Mouse (Mus musculus): ENCODE results near the gene Lrmp. TPM values are rescaled to one million over a fixed set of nuclear protein-coding genes. Genes with fewer than 3 reads are reported as not detected.

Gene Lrmp
- polyA plus RNA-seq, 1 experiment, result 120 TPM

DNA sequence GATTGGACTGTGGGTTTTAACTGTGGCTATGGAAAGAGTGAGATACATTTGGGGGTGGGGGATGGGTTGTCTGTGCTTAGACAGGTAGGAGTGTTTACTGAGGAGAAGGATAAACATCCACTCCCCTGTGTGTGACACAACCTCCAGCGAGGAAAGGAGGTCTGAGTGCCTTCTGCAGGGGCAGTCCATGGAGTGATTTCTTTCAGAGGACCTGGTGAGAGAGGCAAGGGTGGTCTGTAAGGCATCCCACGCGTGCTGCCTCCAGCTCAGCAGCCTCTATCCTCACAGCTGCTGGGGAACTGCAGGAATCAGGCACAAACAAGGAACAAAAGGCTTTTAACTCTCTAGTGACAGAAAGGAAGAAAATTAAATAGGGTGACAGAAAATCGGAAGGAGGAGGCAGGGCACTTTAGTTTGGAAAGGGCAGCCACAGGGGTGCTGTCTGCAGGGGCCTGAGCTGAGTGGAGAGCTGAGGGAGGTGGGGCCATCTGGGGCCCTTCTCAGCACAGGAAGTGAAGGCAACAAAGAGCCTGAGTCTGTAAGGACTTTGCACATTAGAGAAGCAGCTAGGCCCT, 732 bp downstream of the Lrmp start:
- Histone ChIP-seq H3K4me1 (ENCODE audit: control insufficient read depth, insufficient read depth, insufficient read length) (peaks cover 4% of the 10 kb centered on the region; the same call in 1 of the 2 replicates), H3K27ac (ENCODE audit: insufficient read depth, low read length) (peak overlapping the region; percentile 65), H3K36me3 (ENCODE audit: control insufficient read depth, insufficient read depth, low read length) (no peaks in the 10 kb centered on the region), H3K27me3 (ENCODE audit: control insufficient read depth, insufficient read depth, low read length) (no peaks in the 10 kb centered on the region), H3K4me3 (ENCODE audit: extremely low read depth, insufficient read depth, insufficient read length) (no peak overlapping the region)
- DNase-seq (ENCODE audit: low read depth in 1 of 2, low spot score in 2 of 2), result no peak
- TF ChIP-seq POLR2A (IDR thresholded peaks at IDR 0.05; ENCODE audit: low read depth, low read length) (no peak), CTCF (IDR thresholded peaks at IDR 0.05; ENCODE audit: extremely low read depth, insufficient read depth, insufficient read length, insufficient replicate concordance) (no peak)
- WGBS, result 68% methylated on average over 4 of the region's 4 CpGs

- 86% methylated on average over 2 of the region's 2 CpGs for WGBS
- no peak overlapping the region; the same call in 1 of the 2 replicates for H3K27ac ChIP-seq (ENCODE audit: insufficient read depth, low read length)
- H3K4me1 ChIP-seq (ENCODE audit: control insufficient read depth, insufficient read depth, insufficient read length), result peaks cover 4% of the 10 kb centered on the region; the same call in 1 of the 2 replicates
- no peak overlapping the region for H3K4me3 ChIP-seq (ENCODE audit: extremely low read depth, insufficient read depth, insufficient read length)
- H3K36me3 ChIP-seq (ENCODE audit: control insufficient read depth, insufficient read depth, low read length), result no peaks in the 10 kb centered on the region; the same call in 1 of the 2 replicates
- no peaks in the 10 kb centered on the region for H3K27me3 ChIP-seq (ENCODE audit: control insufficient read depth, insufficient read depth, low read length)
- no peak for DNase-seq (ENCODE audit: low read depth in 1 of 2, low spot score in 2 of 2)
- TF ChIP-seq CTCF (IDR thresholded peaks at IDR 0.05; ENCODE audit: extremely low read depth, insufficient read depth, insufficient read length, insufficient replicate concordance), result no peak
- no peak for TF ChIP-seq POLR2A (IDR thresholded peaks at IDR 0.05; ENCODE audit: low read depth, low read length)
These were observed 4.6 kb downstream of the Lrmp start for GRCm38 (mm10) chr6:145120086-145120485.

DNA sequence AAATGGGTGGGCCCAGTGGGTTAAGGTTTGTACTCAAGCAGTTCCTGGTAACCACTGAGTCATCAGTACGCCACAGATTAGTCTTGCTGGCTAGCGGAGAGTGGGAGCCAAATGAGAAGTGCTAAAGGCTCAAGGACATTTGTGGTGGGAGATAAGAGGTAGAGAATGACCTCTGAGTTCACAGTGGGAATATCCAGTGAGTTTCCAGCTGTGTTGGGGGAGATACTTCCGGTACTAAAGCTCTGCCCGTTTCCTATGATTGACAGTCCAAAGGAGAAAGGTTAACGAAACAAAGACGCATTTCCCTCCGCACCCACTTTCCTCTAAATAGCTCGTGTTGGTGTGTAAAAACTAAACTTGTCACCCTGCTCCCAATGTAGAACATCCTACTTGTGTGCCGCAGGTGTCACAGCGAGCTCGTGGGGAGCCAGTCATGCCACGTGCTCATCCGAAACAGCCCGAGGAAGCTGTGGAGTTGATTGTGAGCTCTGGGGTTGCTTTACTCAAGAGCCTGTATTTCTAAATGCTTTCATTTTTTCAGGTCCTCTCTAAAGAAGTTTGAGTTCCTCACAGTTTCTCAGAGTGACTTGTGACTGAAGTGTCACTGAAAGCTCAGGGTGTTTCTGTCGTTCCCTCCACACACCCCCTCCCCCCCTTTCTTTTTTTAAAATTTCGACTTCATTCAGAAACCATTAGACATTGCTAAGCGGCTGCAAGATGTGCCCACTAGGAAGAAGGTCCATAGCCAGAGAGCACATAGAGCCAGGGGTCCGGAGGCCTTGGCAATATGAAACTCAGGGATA, 5.5 kb downstream of the Lrmp start:
- TF ChIP-seq POLR2A (IDR thresholded peaks at IDR 0.05; ENCODE audit: low read depth, low read length) (no peak; the same call in 1 of the 2 replicates), CTCF (IDR thresholded peaks at IDR 0.05; ENCODE audit: extremely low read depth, insufficient read depth, insufficient read length, insufficient replicate concordance) (no peak)
- Histone ChIP-seq H3K4me3 (ENCODE audit: extremely low read depth, insufficient read depth, insufficient read length) (peak overlapping the region; percentile 80), H3K4me1 (ENCODE audit: control insufficient read depth, insufficient read depth, insufficient read length) (peaks cover 11% of the 10 kb centered on the region), H3K36me3 (ENCODE audit: control insufficient read depth, insufficient read depth, low read length) (peaks cover 2% of the 10 kb centered on the region), H3K27me3 (ENCODE audit: control insufficient read depth, insufficient read depth, low read length) (no peaks in the 10 kb centered on the region), H3K27ac (ENCODE audit: insufficient read depth, low read length) (peak overlapping the region; percentile 95)
- DNase-seq (ENCODE audit: low read depth in 1 of 2, low spot score in 2 of 2), result peak in 1 of 2 experiments; percentile 36
- 3% methylated on average over 18 of the region's 18 CpGs for WGBS

- DNase-seq (ENCODE audit: low read depth in 1 of 2, low spot score in 2 of 2), result peak; percentile 62 to 81
- TF ChIP-seq CTCF (IDR thresholded peaks at IDR 0.05; ENCODE audit: extremely low read depth, insufficient read depth, insufficient read length, insufficient replicate concordance) (no peak), POLR2A (IDR thresholded peaks at IDR 0.05; ENCODE audit: low read depth, low read length) (peak; percentile 70)
These were observed 6.4 kb downstream of the Lrmp start for GRCm38 (mm10) chr6:145121590-145122420.

DNA sequence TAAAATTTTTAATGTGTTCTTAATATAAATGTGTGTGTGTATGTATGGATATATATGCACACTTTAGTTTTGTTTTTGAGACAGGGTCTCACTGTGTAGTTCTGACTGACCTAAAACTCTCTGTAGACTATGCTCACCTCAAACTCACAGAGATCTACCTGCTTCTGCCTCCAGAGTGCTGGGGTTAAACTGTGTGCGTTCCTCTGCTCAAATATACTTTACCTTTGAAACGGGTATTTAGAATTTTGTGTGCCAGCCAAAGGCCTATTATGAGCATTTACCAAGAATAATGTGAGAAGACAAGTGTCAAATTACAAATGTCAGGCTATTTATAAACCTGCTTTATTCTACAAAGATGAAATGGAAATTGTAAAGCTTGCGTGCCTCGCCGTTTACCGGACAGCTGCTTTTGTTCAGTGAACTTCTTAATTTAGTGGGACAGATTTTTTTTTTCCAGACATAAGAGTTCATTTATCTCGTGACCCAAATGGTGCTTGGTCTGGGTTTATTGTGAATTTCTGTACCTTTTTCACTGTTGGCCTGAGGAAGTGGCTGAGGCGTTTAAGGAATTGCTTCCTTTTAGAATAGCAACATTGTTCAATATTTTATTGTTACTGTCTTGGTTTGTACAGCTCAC, 7.1 kb downstream of the Lrmp start:
- DNase-seq (ENCODE audit: low read depth in 1 of 2, low spot score in 2 of 2), result no peak
- Histone ChIP-seq H3K36me3 (ENCODE audit: control insufficient read depth, insufficient read depth, low read length) (peaks cover 2% of the 10 kb centered on the region), H3K27me3 (ENCODE audit: control insufficient read depth, insufficient read depth, low read length) (no peaks in the 10 kb centered on the region), H3K4me1 (ENCODE audit: control insufficient read depth, insufficient read depth, insufficient read length) (peaks cover 7% of the 10 kb centered on the region), H3K4me3 (ENCODE audit: extremely low read depth, insufficient read depth, insufficient read length) (peak overlapping the region; percentile 58), H3K27ac (ENCODE audit: insufficient read depth, low read length) (peak overlapping the region; percentile 95)
- no peak for TF ChIP-seq CTCF (IDR thresholded peaks at IDR 0.05; ENCODE audit: extremely low read depth, insufficient read depth, insufficient read length, insufficient replicate concordance)
- TF ChIP-seq POLR2A (IDR thresholded peaks at IDR 0.05; ENCODE audit: low read depth, low read length), result no peak
- 6% methylated on average over 8 of the region's 8 CpGs for whole genome bisulfite sequencing

More at GRCm38 (mm10) chr6:145121590-145122420, 6.4 kb downstream of the Lrmp start:
- H3K4me1 ChIP-seq (ENCODE audit: control insufficient read depth, insufficient read depth, insufficient read length), result peaks cover 7% of the 10 kb centered on the region
- peak overlapping the region; percentile 80 for H3K4me3 ChIP-seq (ENCODE audit: extremely low read depth, insufficient read depth, insufficient read length)
- H3K27ac ChIP-seq (ENCODE audit: insufficient read depth, low read length), result peak overlapping the region; percentile 95
- H3K27me3 ChIP-seq (ENCODE audit: control insufficient read depth, insufficient read depth, low read length), result no peaks in the 10 kb centered on the region
- H3K36me3 ChIP-seq (ENCODE audit: control insufficient read depth, insufficient read depth, low read length), result peaks cover 2% of the 10 kb centered on the region
- WGBS, result 7% methylated on average over 21 of the region's 21 CpGs
